Mouse (Mus musculus) ZHBTc4 (cell line): ENCODE results near the gene Prss50.

Experiments
- DNase-seq: peaks from one replicate; pipeline ENCODE4 v3.0.0-alpha.2; 2011; ENCODE audit warnings: low read depth, low spot score

The Prss50 gene

GRCm38 (mm10) chr9:110874660-110875191 lies 17.0 kb downstream of the Prss50 start:
- DNase-seq, result no peak

- peak; percentile 55 for DNase-seq
Observed at GRCm38 (mm10) chr9:110875288-110875695, 17.5 kb downstream of the Prss50 start.

GRCm38 (mm10) chr9:110877353-110877752 lies 19.6 kb downstream of the Prss50 start:
- DNase-seq, result no peak

- no peak for DNase-seq
Observed at GRCm38 (mm10) chr9:110877888-110878287, 20.1 kb downstream of the Prss50 start.

GRCm38 (mm10) chr9:110879191-110879920 lies 21.6 kb downstream of the Prss50 start, which contains the start of gene Als2cl:
Gene Als2cl, plus strand, starts transcription at chr9:110879870.
- DNase-seq, result no peak

GRCm38 (mm10) chr9:110879998-110880561 lies 22.3 kb downstream of the Prss50 start, which contains the start of gene Tmie:
Gene Tmie, minus strand, starts transcription at chr9:110880113.
- DNase-seq, result peak; percentile 92

GRCm38 (mm10) chr9:110880772-110881171 lies 23.0 kb downstream of the Prss50 start:
- no peak for DNase-seq

- DNase-seq, result peak; percentile 58
Observed at GRCm38 (mm10) chr9:110881953-110882352, 24.2 kb downstream of the Prss50 start.

- peak; percentile 68 for DNase-seq
Observed at GRCm38 (mm10) chr9:110887388-110888303, 29.9 kb downstream of the Prss50 start.

GRCm38 (mm10) chr9:110888935-110889334 lies 31.2 kb downstream of the Prss50 start:
- DNase-seq, result no peak

GRCm38 (mm10) chr9:110890026-110890783 lies 32.4 kb downstream of the Prss50 start:
- peak; percentile 45 for DNase-seq

GRCm38 (mm10) chr9:110891077-110891828 lies 33.5 kb downstream of the Prss50 start:
- DNase-seq, result no peak

GRCm38 (mm10) chr9:110892552-110892951 lies 34.8 kb downstream of the Prss50 start:
- no peak for DNase-seq

GRCm38 (mm10) chr9:110893429-110893828 lies 35.7 kb downstream of the Prss50 start:
- no peak for DNase-seq

GRCm38 (mm10) chr9:110895507-110895906 lies 37.7 kb downstream of the Prss50 start:
- DNase-seq, result peak; percentile 46

- no peak for DNase-seq
Observed at GRCm38 (mm10) chr9:110895994-110896393, 38.2 kb downstream of the Prss50 start.

GRCm38 (mm10) chr9:110896595-110896994 lies 38.8 kb downstream of the Prss50 start:
- DNase-seq, result peak; percentile 81

- no peak for DNase-seq
Observed at GRCm38 (mm10) chr9:110899451-110900008, 41.8 kb downstream of the Prss50 start.

- DNase-seq, result no peak
Observed at GRCm38 (mm10) chr9:110901204-110901603, 43.4 kb downstream of the Prss50 start.

GRCm38 (mm10) chr9:110902271-110902670 lies 44.5 kb downstream of the Prss50 start:
- DNase-seq, result no peak
